Mouse (Mus musculus): Measurements from ENCODE around the gene Anxa7. TPM values are rescaled to one million over a fixed set of nuclear protein-coding genes. Genes with fewer than 3 reads are reported as not detected.
A peak's percentile ranks its signal among the peaks of the same experiment; 100 is the strongest.

The Anxa7 gene
- polyA plus RNA-seq, 1 experiment from 2014 or later: 15.5 TPM

GRCm38 (mm10) chr14:20477261-20478025 lies 2.5 kb downstream of the Anxa7 start:
- Histone ChIP-seq H3K9me3 (replicated peaks) (no peaks in the 10 kb centered on the region), H3K27ac (replicated peaks) (no peak overlapping the region), H3K27me3 (ENCODE audit: low read depth, poor library complexity, severe bottlenecking) (peaks cover 13% of the 10 kb centered on the region), H3K4me3 (no peak overlapping the region), H3K36me3 (0 out of 2 replicates have a peak, but pooled peaks cover under 1% of the 10 kb centered on the region), H3K4me1 (peaks cover 24% of the 10 kb centered on the region)
- 42% methylated on average over 4 of the region's 4 CpGs for WGBS
- DNase-seq (ENCODE audit: low spot score): no peak

- no peaks in the 10 kb centered on the region for H3K27me3 ChIP-seq (ENCODE audit: low read depth, poor library complexity, severe bottlenecking)
- H3K4me1 ChIP-seq: no peaks in the 10 kb centered on the region
- DNase-seq (ENCODE audit: low spot score): no peak
- no peak overlapping the region for H3K4me3 ChIP-seq
- WGBS: 86% methylated on average over 14 of the region's 14 CpGs
- H3K9me3 ChIP-seq (replicated peaks): no peaks in the 10 kb centered on the region
- no peak overlapping the region for H3K27ac ChIP-seq (replicated peaks)
- H3K36me3 ChIP-seq: no peaks in the 10 kb centered on the region; the same call in 1 of the 2 replicates
Observed at GRCm38 (mm10) chr14:20460216-20460615, 19.7 kb downstream of the Anxa7 start.

GRCm38 (mm10) chr14:20458378-20458777 lies 21.6 kb downstream of the Anxa7 start:
- Histone ChIP-seq H3K9me3 (replicated peaks) (no peaks in the 10 kb centered on the region), H3K27ac (replicated peaks) (no peak overlapping the region), H3K36me3 (no peaks in the 10 kb centered on the region), H3K4me1 (no peaks in the 10 kb centered on the region), H3K4me3 (no peak overlapping the region), H3K27me3 (ENCODE audit: low read depth, poor library complexity, severe bottlenecking) (no peaks in the 10 kb centered on the region)
- DNase-seq (ENCODE audit: low spot score): no peak
- WGBS: 95% methylated on average over 9 of the region's 9 CpGs

- Histone ChIP-seq H3K27me3 (ENCODE audit: low read depth, poor library complexity, severe bottlenecking) (no peaks in the 10 kb centered on the region), H3K4me3 (no peak overlapping the region), H3K27ac (replicated peaks) (no peak overlapping the region), H3K9me3 (replicated peaks) (no peaks in the 10 kb centered on the region), H3K36me3 (no peaks in the 10 kb centered on the region), H3K4me1 (peaks cover 12% of the 10 kb centered on the region)
- 93% methylated on average over 5 of the region's 5 CpGs for WGBS
- DNase-seq (ENCODE audit: low spot score): no peak
Observed at GRCm38 (mm10) chr14:20452929-20453328, 27.0 kb downstream of the Anxa7 start.

GRCm38 (mm10) chr14:20451765-20452331 lies 28.1 kb downstream of the Anxa7 start, which contains the start of gene Cfap70:
Gene Cfap70, minus strand, starts transcription at chr14:20452226.
- H3K36me3 ChIP-seq: no peaks in the 10 kb centered on the region
- DNase-seq (ENCODE audit: low spot score): peak; percentile 60
- 1% methylated on average over 15 of the region's 15 CpGs for WGBS
- H3K27ac ChIP-seq (replicated peaks): peak within 1 kb of the TSS; percentile 68; the same call in 1 of the 2 replicates
- H3K4me1 ChIP-seq: peaks cover 12% of the 10 kb centered on the region
- H3K27me3 ChIP-seq (ENCODE audit: low read depth, poor library complexity, severe bottlenecking): no peaks in the 10 kb centered on the region
- H3K4me3 ChIP-seq: peak within 1 kb of the TSS; percentile 54
- H3K9me3 ChIP-seq (replicated peaks): no peaks in the 10 kb centered on the region

GRCm38 (mm10) chr14:20451302-20451701 lies 28.6 kb downstream of the Anxa7 start:
- Histone ChIP-seq H3K27me3 (ENCODE audit: low read depth, poor library complexity, severe bottlenecking) (no peaks in the 10 kb centered on the region), H3K27ac (replicated peaks) (peak overlapping the region; percentile 68; the same call in 1 of the 2 replicates), H3K9me3 (replicated peaks) (no peaks in the 10 kb centered on the region), H3K4me1 (peaks cover 12% of the 10 kb centered on the region), H3K4me3 (peak overlapping the region; percentile 54), H3K36me3 (no peaks in the 10 kb centered on the region)
- DNase-seq (ENCODE audit: low spot score): no peak
- 18% methylated on average over 2 of the region's 2 CpGs for WGBS

GRCm38 (mm10) chr14:20447209-20447608 lies 32.7 kb downstream of the Anxa7 start:
- no peak for DNase-seq (ENCODE audit: low spot score)
- Histone ChIP-seq H3K9me3 (replicated peaks) (no peaks in the 10 kb centered on the region), H3K27me3 (ENCODE audit: low read depth, poor library complexity, severe bottlenecking) (no peaks in the 10 kb centered on the region), H3K4me1 (peaks cover 14% of the 10 kb centered on the region), H3K27ac (replicated peaks) (no peak overlapping the region), H3K4me3 (no peak overlapping the region), H3K36me3 (no peaks in the 10 kb centered on the region)
- WGBS: 63% methylated on average over 12 of the region's 12 CpGs

- no peak for DNase-seq (ENCODE audit: low spot score)
- H3K27me3 ChIP-seq (ENCODE audit: low read depth, poor library complexity, severe bottlenecking): no peaks in the 10 kb centered on the region
- H3K36me3 ChIP-seq: no peaks in the 10 kb centered on the region
- H3K9me3 ChIP-seq (replicated peaks): no peaks in the 10 kb centered on the region
- 71% methylated on average over 17 of the region's 17 CpGs for WGBS
- H3K27ac ChIP-seq (replicated peaks): no peak overlapping the region
- H3K4me3 ChIP-seq: no peak overlapping the region
- peaks cover 8% of the 10 kb centered on the region for H3K4me1 ChIP-seq
Observed at GRCm38 (mm10) chr14:20442252-20442651, 37.7 kb downstream of the Anxa7 start.

- Histone ChIP-seq H3K4me3 (no peak overlapping the region), H3K36me3 (no peaks in the 10 kb centered on the region), H3K9me3 (replicated peaks) (no peaks in the 10 kb centered on the region), H3K4me1 (peaks cover 1% of the 10 kb centered on the region; the same call in 1 of the 2 replicates), H3K27me3 (ENCODE audit: low read depth, poor library complexity, severe bottlenecking) (no peaks in the 10 kb centered on the region), H3K27ac (replicated peaks) (no peak overlapping the region)
- no peak for DNase-seq (ENCODE audit: low spot score)
- 76% methylated on average over 6 of the region's 6 CpGs for WGBS
Observed at GRCm38 (mm10) chr14:20436976-20437375, 43.0 kb downstream of the Anxa7 start.

GRCm38 (mm10) chr14:20432420-20432819 lies 47.5 kb downstream of the Anxa7 start:
- 90% methylated on average over 4 of the region's 4 CpGs for WGBS
- H3K27ac ChIP-seq (replicated peaks): no peak overlapping the region
- no peaks in the 10 kb centered on the region for H3K27me3 ChIP-seq (ENCODE audit: low read depth, poor library complexity, severe bottlenecking)
- no peaks in the 10 kb centered on the region for H3K36me3 ChIP-seq
- DNase-seq (ENCODE audit: low spot score): no peak
- no peaks in the 10 kb centered on the region for H3K4me1 ChIP-seq
- H3K4me3 ChIP-seq: no peak overlapping the region
- H3K9me3 ChIP-seq (replicated peaks): no peaks in the 10 kb centered on the region

- Histone ChIP-seq H3K4me3 (no peak overlapping the region), H3K4me1 (no peaks in the 10 kb centered on the region), H3K27ac (replicated peaks) (no peak overlapping the region), H3K36me3 (no peaks in the 10 kb centered on the region), H3K27me3 (ENCODE audit: low read depth, poor library complexity, severe bottlenecking) (no peaks in the 10 kb centered on the region), H3K9me3 (replicated peaks) (no peaks in the 10 kb centered on the region)
- 89% methylated on average over 6 of the region's 6 CpGs for WGBS
- no peak for DNase-seq (ENCODE audit: low spot score)
Observed at GRCm38 (mm10) chr14:20431726-20432125, 48.2 kb downstream of the Anxa7 start.

GRCm38 (mm10) chr14:20429833-20430232 lies 50.1 kb downstream of the Anxa7 start:
- H3K9me3 ChIP-seq (replicated peaks): no peaks in the 10 kb centered on the region
- 69% methylated on average over 1 of the region's 1 CpGs for WGBS
- no peak overlapping the region for H3K4me3 ChIP-seq

GRCm38 (mm10) chr14:20428593-20428992 lies 51.3 kb downstream of the Anxa7 start:
- Histone ChIP-seq H3K27me3 (ENCODE audit: low read depth, poor library complexity, severe bottlenecking) (no peaks in the 10 kb centered on the region), H3K36me3 (no peaks in the 10 kb centered on the region), H3K9me3 (replicated peaks) (no peaks in the 10 kb centered on the region), H3K4me3 (no peak overlapping the region), H3K4me1 (no peaks in the 10 kb centered on the region), H3K27ac (replicated peaks) (no peak overlapping the region)
- WGBS: 37% methylated on average over 1 of the region's 1 CpGs
- DNase-seq (ENCODE audit: low spot score): no peak

More at GRCm38 (mm10) chr14:20429833-20430232, 50.1 kb downstream of the Anxa7 start:
- H3K36me3 ChIP-seq: no peaks in the 10 kb centered on the region
- no peaks in the 10 kb centered on the region for H3K4me1 ChIP-seq
- H3K27ac ChIP-seq (replicated peaks): no peak overlapping the region
- DNase-seq (ENCODE audit: low spot score): no peak
- H3K27me3 ChIP-seq (ENCODE audit: low read depth, poor library complexity, severe bottlenecking): no peaks in the 10 kb centered on the region

Data from midbrain, embryonic 10.5 days (tissue).